Mouse (Mus musculus) lung, embryonic 15.5 days (tissue): ENCODE results near the gene Krtap26-1. TPM values are rescaled to one million over a fixed set of nuclear protein-coding genes. Genes with fewer than 3 reads are reported as not detected.
A peak's percentile ranks its signal among the peaks of the same experiment; 100 is the strongest.

Source experiments
- ATAC-seq: fragments of 200-750 bp; cut with Nextera tagmentation; 2 replicates; pipeline ENCODE4 v1.8.0; 2017; ENCODE audit warnings: moderate number of reproducible peaks, borderline replicate concordance; ENCODE audit not compliant: low FRiP score, low TSS enrichment; ENCODE audit errors: extremely low read depth
- H3K27ac ChIP-seq: fragments of 300-500 bp; sonication (generic); 2 replicates; pipeline ENCODE4 v1.5.1; 2015; ENCODE audit warnings: moderate library complexity, mild to moderate bottlenecking, inconsistent platforms
- H3K27me3 ChIP-seq: fragments of 300-500 bp; sonication (generic); 2 replicates; pipeline ENCODE4 v1.6.1; 2015; ENCODE audit warnings: inconsistent platforms
- H3K36me3 ChIP-seq: fragments of 300-500 bp; sonication (generic); 2 replicates; pipeline ENCODE4 v1.6.1; 2015; ENCODE audit warnings: inconsistent platforms
- H3K4me1 ChIP-seq: fragments of 300-500 bp; sonication (generic); 2 replicates; pipeline ENCODE4 v1.6.1; 2015; ENCODE audit warnings: inconsistent platforms
- H3K4me2 ChIP-seq: fragments of 300-500 bp; sonication (generic); 2 replicates; pipeline ENCODE4 v1.6.1; 2015; ENCODE audit warnings: inconsistent platforms, mild to moderate bottlenecking, moderate library complexity
- H3K4me3 ChIP-seq: fragments of 300-500 bp; sonication (generic); 2 replicates; pipeline ENCODE4 v1.5.1; 2015; ENCODE audit warnings: mild to moderate bottlenecking, inconsistent platforms
- H3K9ac ChIP-seq: fragments of 300-500 bp; sonication (generic); 2 replicates; pipeline ENCODE4 v1.6.1; 2015; ENCODE audit warnings: inconsistent platforms
- H3K9me3 ChIP-seq: fragments of 300-500 bp; sonication (generic); 2 replicates; pipeline ENCODE4 v1.6.1; 2016; ENCODE audit warnings: inconsistent platforms
- whole genome bisulfite sequencing: fragments of 180-500 bp; shearing (Covaris S2); methylation state at CpG from one replicate; pipeline ENCODE4 v1.1.7; 2015; 5-methylcytosine and 5-hydroxymethylcytosine counted together
- polyA plus RNA-seq: library from polyadenylated mRNA; unstranded; fragments of >200 nt; fragmentation: Nextera tagmentation; extraction: Ambion mirVana; gene quantifications from 2 replicates; pipeline ENCODE4 v1.2.1, GENCODE M21; 2015

Gene Krtap26-1
- polyA plus RNA-seq, 1 experiment from 2014 or later = not detected

DNA sequence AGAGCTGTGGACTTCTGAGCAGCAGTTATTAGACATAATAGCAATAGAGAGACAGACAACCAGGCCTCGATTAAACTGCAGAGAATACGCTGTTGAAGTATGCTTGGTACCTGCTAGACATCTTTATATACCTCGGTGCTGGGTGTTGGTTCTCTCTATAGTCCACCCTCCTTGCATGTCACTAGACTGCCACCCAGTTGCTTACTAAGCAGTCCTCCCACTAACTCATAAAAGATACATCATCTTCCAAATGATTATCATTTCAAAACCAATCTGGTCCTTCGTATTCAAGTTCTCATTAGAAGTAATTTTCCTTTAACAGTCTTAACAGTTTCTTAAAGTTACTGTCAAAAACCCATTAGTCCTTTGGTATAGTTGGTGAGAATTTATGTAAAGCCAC lies 20.0 kb downstream of the Krtap26-1 start, which contains the start of gene 2310079G19Rik:
2310079G19Rik (minus strand) TSS at position 101 of the 400 bp plus-strand sequence.
- no peak for ATAC-seq
- no peaks in the 10 kb centered on the region for H3K9me3 ChIP-seq
- WGBS = 87% methylated on average over 4 of the region's 4 CpGs
- no peak within 1 kb of the TSS for H3K27ac ChIP-seq
- H3K4me1 ChIP-seq = no peaks in the 10 kb centered on the region
- peaks cover 1% of the 10 kb centered on the region; the same call in 1 of the 2 replicates for H3K27me3 ChIP-seq
- H3K4me2 ChIP-seq = no peak within 1 kb of the TSS
- H3K4me3 ChIP-seq = no peak within 1 kb of the TSS
- no peaks in the 10 kb centered on the region for H3K36me3 ChIP-seq
- H3K9ac ChIP-seq = no peak within 1 kb of the TSS

DNA sequence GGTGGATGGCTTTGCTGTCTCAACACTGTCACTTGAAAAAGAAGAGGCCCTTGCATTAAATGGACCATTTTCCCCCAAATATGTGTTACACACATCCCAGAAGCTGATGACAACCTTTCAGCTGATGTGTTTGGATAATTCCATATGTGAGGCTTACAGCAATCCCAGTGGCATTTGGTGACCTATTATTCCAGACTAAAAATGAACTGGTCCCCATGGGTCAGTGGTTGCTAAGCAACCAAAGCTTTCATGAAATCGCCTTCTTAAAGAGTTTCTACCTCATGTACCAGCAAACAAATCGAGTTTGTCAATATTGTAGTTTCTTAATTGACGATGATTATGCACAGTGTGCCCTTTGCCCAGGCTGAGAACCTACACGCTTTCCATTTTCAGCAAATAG lies 34.9 kb downstream of the Krtap26-1 start:
- H3K9ac ChIP-seq = no peak overlapping the region
- 74% methylated on average over 4 of the region's 4 CpGs for WGBS
- no peak overlapping the region for H3K4me2 ChIP-seq
- no peaks in the 10 kb centered on the region for H3K9me3 ChIP-seq
- no peak overlapping the region for H3K4me3 ChIP-seq
- peaks cover 62% of the 10 kb centered on the region for H3K27me3 ChIP-seq
- no peaks in the 10 kb centered on the region for H3K4me1 ChIP-seq
- no peak for ATAC-seq
- H3K36me3 ChIP-seq = no peaks in the 10 kb centered on the region
- no peak overlapping the region for H3K27ac ChIP-seq

GRCm38 (mm10) chr16:88611922-88612321 lies 35.7 kb downstream of the Krtap26-1 start, which contains the start of gene Krtap24-1:
Gene Krtap24-1, minus strand, starts transcription at chr16:88612279.
- H3K36me3 ChIP-seq = no peaks in the 10 kb centered on the region
- no peak within 1 kb of the TSS for H3K27ac ChIP-seq
- H3K4me3 ChIP-seq = no peak within 1 kb of the TSS
- no peak within 1 kb of the TSS for H3K4me2 ChIP-seq
- peaks cover 62% of the 10 kb centered on the region for H3K27me3 ChIP-seq
- 89% methylated on average over 8 of the region's 8 CpGs for WGBS
- no peak for ATAC-seq
- H3K9ac ChIP-seq = no peak within 1 kb of the TSS
- no peaks in the 10 kb centered on the region for H3K9me3 ChIP-seq
- no peaks in the 10 kb centered on the region for H3K4me1 ChIP-seq

DNA sequence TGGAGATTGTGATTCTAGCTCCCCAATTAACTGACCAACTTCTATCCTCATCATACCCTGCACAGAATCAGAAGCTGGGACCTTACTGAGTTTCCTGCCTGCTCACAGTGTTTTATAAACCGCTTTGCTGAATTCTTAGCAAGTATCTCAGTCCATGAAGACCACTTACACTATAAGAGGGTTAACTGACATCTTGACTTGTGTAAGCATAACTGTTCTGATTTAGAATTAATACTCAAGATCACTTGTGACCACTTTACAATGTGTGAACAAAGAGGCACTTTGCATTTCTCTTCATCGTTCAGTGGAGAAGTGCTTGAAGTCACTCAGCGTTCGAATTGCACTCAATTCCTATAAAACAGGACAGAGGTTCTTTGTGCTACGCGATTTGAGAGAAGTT lies 43.0 kb downstream of the Krtap26-1 start:
- no peaks in the 10 kb centered on the region for H3K36me3 ChIP-seq

DNA sequence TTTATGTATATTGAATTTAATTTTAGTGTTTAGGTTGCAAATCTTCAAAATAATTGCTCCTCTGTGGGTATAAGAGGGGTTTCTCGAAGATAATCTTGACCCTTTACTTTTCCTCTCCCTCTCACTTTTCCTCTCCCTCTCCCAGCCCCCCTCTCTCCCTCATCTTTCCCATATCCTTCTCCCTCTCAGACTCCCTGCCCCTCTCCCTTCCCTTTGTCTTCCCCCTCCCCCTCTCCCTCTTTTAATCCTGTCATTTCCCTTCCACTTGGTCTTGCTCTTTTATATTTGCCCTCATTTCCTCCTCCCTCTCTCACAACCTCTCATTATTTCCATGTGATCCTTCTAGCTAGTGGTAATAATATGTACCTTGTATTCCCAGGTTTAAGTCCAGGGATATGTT lies 45.1 kb downstream of the Krtap26-1 start:
- Histone ChIP-seq H3K9me3 (no peaks in the 10 kb centered on the region), H3K27me3 (peaks cover 45% of the 10 kb centered on the region), H3K36me3 (no peaks in the 10 kb centered on the region), H3K4me1 (no peaks in the 10 kb centered on the region), H3K27ac (no peak overlapping the region), H3K4me2 (no peak overlapping the region), H3K9ac (no peak overlapping the region), H3K4me3 (no peak overlapping the region)
- WGBS = 71% methylated on average over 1 of the region's 1 CpGs
- no peak for ATAC-seq

More for the DNA sequence above, 43.0 kb downstream of the Krtap26-1 start:
- no peak overlapping the region for H3K27ac ChIP-seq
- no peaks in the 10 kb centered on the region for H3K9me3 ChIP-seq
- H3K9ac ChIP-seq = no peak overlapping the region
- no peak overlapping the region for H3K4me2 ChIP-seq
- no peak for ATAC-seq
- H3K4me1 ChIP-seq = no peaks in the 10 kb centered on the region
- H3K4me3 ChIP-seq = no peak overlapping the region
- 70% methylated on average over 6 of the region's 6 CpGs for WGBS
- H3K27me3 ChIP-seq = peaks cover 48% of the 10 kb centered on the region

- no peak for ATAC-seq
- Histone ChIP-seq H3K9me3 (no peaks in the 10 kb centered on the region), H3K9ac (no peak overlapping the region), H3K36me3 (no peaks in the 10 kb centered on the region), H3K4me2 (no peak overlapping the region), H3K27me3 (peaks cover 53% of the 10 kb centered on the region), H3K4me3 (no peak overlapping the region), H3K27ac (no peak overlapping the region), H3K4me1 (no peaks in the 10 kb centered on the region)
- WGBS = 53% methylated on average over 8 of the region's 8 CpGs
Measured at GRCm38 (mm10) chr16:88600303-88600702, 47.3 kb downstream of the Krtap26-1 start.

DNA sequence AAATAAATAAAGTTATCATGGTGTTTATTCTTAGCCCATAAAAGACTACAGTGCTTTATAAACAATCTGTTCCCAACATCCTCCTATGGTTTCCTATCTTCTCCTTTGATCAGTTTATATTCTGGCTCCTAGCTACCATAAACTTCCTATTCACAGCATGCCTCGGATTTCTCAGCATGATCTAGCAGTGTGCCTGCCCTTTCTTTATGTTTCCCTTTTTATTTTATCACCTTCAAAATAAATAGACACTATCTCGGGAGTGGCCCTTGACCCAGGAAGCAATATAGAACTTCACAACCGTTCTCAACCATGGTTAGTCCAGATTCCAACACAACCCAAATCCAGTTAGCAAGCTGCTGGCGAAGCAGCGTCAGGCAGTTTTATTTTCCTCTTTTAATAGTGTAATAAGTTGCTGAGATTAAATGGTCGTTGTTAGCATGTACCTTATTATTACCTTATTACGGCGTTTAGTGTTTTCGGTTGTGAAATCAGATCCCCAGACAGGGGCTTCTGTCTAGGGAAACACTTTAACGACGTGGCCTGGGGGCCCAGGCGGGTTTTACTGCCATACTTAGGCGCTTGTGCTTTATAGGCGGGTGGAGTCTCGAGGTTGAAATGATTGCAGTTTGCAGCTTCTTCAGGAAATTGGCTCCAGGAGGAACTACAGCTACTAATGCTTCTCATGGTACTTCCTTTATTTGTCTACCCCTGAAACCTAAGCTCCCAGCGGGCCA lies 47.9 kb downstream of the Krtap26-1 start:
- Histone ChIP-seq H3K4me2 (peak overlapping the region; percentile 17), H3K9ac (no peak overlapping the region), H3K27ac (no peak overlapping the region; the same call in 1 of the 2 replicates), H3K27me3 (peaks cover 59% of the 10 kb centered on the region), H3K4me1 (no peaks in the 10 kb centered on the region), H3K9me3 (no peaks in the 10 kb centered on the region), H3K4me3 (no peak overlapping the region), H3K36me3 (no peaks in the 10 kb centered on the region)
- peak; percentile 81; the same call in 1 of the 2 replicates for ATAC-seq
- 36% methylated on average over 16 of the region's 16 CpGs for WGBS

Other genes with a start within 250 kb of the Krtap26-1 start
- not detected in 2 replicates for gene Cldn17, start 140.8 kb downstream of the Krtap26-1 start, polyA plus RNA-seq
- 3.2 and 3.7 TPM in 2 replicates for gene Cldn8, start 84.6 kb downstream of the Krtap26-1 start, polyA plus RNA-seq
- gene Krtap24-1, start 35.5 kb downstream of the Krtap26-1 start, polyA plus RNA-seq = not detected in 2 replicates
- gene 2310079G19Rik, start 20.1 kb downstream of the Krtap26-1 start, polyA plus RNA-seq = not detected in 2 replicates
- not detected in 2 replicates for gene Krtap27-1, start 23.9 kb upstream of the Krtap26-1 start, polyA plus RNA-seq
- gene 2310061N02Rik, start 60.2 kb upstream of the Krtap26-1 start, polyA plus RNA-seq = not detected in 2 replicates
- gene Krtap13-1, start 81.1 kb upstream of the Krtap26-1 start, polyA plus RNA-seq = not detected in 2 replicates
- not detected in 2 replicates for gene Krtap13, start 103.8 kb upstream of the Krtap26-1 start, polyA plus RNA-seq
- gene 2310034C09Rik, start 111.1 kb upstream of the Krtap26-1 start, polyA plus RNA-seq = not detected in 2 replicates
- not detected in 2 replicates for gene 2310057N15Rik, start 126.4 kb upstream of the Krtap26-1 start, polyA plus RNA-seq
- not detected in 2 replicates for gene Gm5965, start 130.1 kb upstream of the Krtap26-1 start, polyA plus RNA-seq
- gene Gm20741, start 164.4 kb upstream of the Krtap26-1 start, polyA plus RNA-seq = not detected in 2 replicates
- not detected in 2 replicates for gene Krtap15, start 172.4 kb upstream of the Krtap26-1 start, polyA plus RNA-seq
- gene Krtap14, start 178.3 kb upstream of the Krtap26-1 start, polyA plus RNA-seq = not detected in 2 replicates
- gene Krtap19-1, start 221.6 kb upstream of the Krtap26-1 start, polyA plus RNA-seq = not detected in 2 replicates
- not detected in 2 replicates for gene Krtap19-2, start 226.5 kb upstream of the Krtap26-1 start, polyA plus RNA-seq
- gene Krtap19-3, start 230.2 kb upstream of the Krtap26-1 start, polyA plus RNA-seq = not detected in 2 replicates
- gene Krtap19-4, start 237.3 kb upstream of the Krtap26-1 start, polyA plus RNA-seq = not detected in 2 replicates
- not detected in 2 replicates for gene Krtap19-5, start 248.7 kb upstream of the Krtap26-1 start, polyA plus RNA-seq